Mouse (Mus musculus) liver, embryonic 14.5 days (tissue): Measurements from ENCODE around the gene Gm26661. TPM values are rescaled to one million over a fixed set of nuclear protein-coding genes. Genes with fewer than 3 reads are reported as not detected.

Source experiments
- ATAC-seq: fragments of 200-750 bp; cut with Nextera tagmentation; 2 replicates; pipeline ENCODE4 v1.8.0; 2017; ENCODE audit warnings: moderate number of reproducible peaks, mild to moderate bottlenecking, moderate library complexity; ENCODE audit not compliant: insufficient read depth
- DNase-seq, 3 experiments: peaks; one replicate each; pipeline ENCODE4 v3.0.0-alpha.2; 2012 to 2013; ENCODE audit warnings: low read depth in 3 of 3, low spot score in 3 of 3
- H3K27ac ChIP-seq: fragments of 300-500 bp; sonication (generic); 2 replicates; pipeline ENCODE4 v1.5.1; 2014; ENCODE audit warnings: moderate library complexity, mild to moderate bottlenecking, control low read depth, inconsistent platforms
- H3K27me3 ChIP-seq: fragments of 300-500 bp; sonication (generic); 2 replicates; pipeline ENCODE4 v1.6.1; 2014; ENCODE audit warnings: mild to moderate bottlenecking, low read length, moderate library complexity; ENCODE audit not compliant: control insufficient read depth, insufficient read depth
- H3K36me3 ChIP-seq: fragments of 300-500 bp; sonication (generic); replicated peaks from 2 replicates; pipeline ENCODE4 v1.6.1; 2014; ENCODE audit warnings: low read depth; ENCODE audit not compliant: control insufficient read depth, insufficient read depth
- H3K4me1 ChIP-seq, 2 experiments: fragments of 200-500 bp in 1 of 2; fragments of 300-500 bp in 1 of 2; sonication (generic) in 1 of 2; replicated peaks; 2 replicates each; pipeline ENCODE4 v1.6.1; 2012 to 2014; ENCODE audit warnings: antibody characterized with exemption in 1 of 2, inconsistent platforms in 1 of 2, low read length in 1 of 2; ENCODE audit not compliant: control insufficient read depth in 2 of 2, insufficient read depth in 2 of 2
- H3K4me2 ChIP-seq: fragments of 300-500 bp; sonication (generic); 2 replicates; pipeline ENCODE4 v1.6.1; 2014; ENCODE audit warnings: low read depth, mild to moderate bottlenecking, control low read depth, moderate library complexity
- H3K4me3 ChIP-seq, 2 experiments: fragments of 200-500 bp in 1 of 2; fragments of 300-500 bp in 1 of 2; sonication (generic) in 1 of 2; 2 replicates each; pipeline ENCODE4 v1.5.1; 2012 to 2014; ENCODE audit warnings: low read depth in 2 of 2, low read length in 2 of 2, mild to moderate bottlenecking in 2 of 2, control low read depth in 1 of 2, inconsistent platforms in 1 of 2, moderate library complexity in 1 of 2; ENCODE audit not compliant: insufficient read depth in 1 of 2
- H3K9ac ChIP-seq: fragments of 300-500 bp; sonication (generic); replicated peaks from 2 replicates; pipeline ENCODE4 v1.6.1; 2014; ENCODE audit warnings: mild to moderate bottlenecking, control low read depth, moderate library complexity
- H3K9me3 ChIP-seq: fragments of 300-500 bp; sonication (generic); 2 replicates; pipeline ENCODE4 v1.6.1; 2016; ENCODE audit warnings: low read length, mixed read lengths; ENCODE audit not compliant: control insufficient read depth
- CTCF ChIP-seq: IDR thresholded peaks from 2 replicates; pipeline ENCODE4 v1.5.1; 2016; ENCODE audit warnings: antibody characterized with exemption, low read depth, control low read depth
- EP300 ChIP-seq: IDR thresholded peaks from 2 replicates; pipeline ENCODE4 v1.6.1; 2016; ENCODE audit warnings: antibody characterized with exemption, low read depth
- WGBS: fragments of 180-500 bp; shearing (Covaris S2); extraction: QIAGEN DNeasy Blood & Tissue Kit; methylation state at CpG from one replicate; pipeline ENCODE4 v1.1.7; 2014; ENCODE audit not compliant: insufficient replicate concordance; 5-methylcytosine and 5-hydroxymethylcytosine counted together
- polyA plus RNA-seq, 2 experiments: library from polyadenylated mRNA; depleted of rRNA in 1 of 2; stranded (reverse) in 1 of 2; unstranded in 1 of 2; fragments of >200 nt; fragmentation: Nextera tagmentation in 1 of 2; extraction: Ambion mirVana in 1 of 2; gene quantifications; 2 replicates each; pipeline versions ENCODE4 v1.2.1 to v1.2.3; 2012 to 2014

Gene Gm26661
- polyA plus RNA-seq, 2 experiments: not detected

GRCm38 (mm10) chr14:7829181-7829580 is 37.8 kb downstream of the Gm26661 start:
- no peak for TF ChIP-seq CTCF
- peaks cover 0 to 40% of the 10 kb centered on the region in 2 experiments; a peak in 2 of 4 replicates for H3K4me1 ChIP-seq
- no peaks in the 10 kb centered on the region for H3K9me3 ChIP-seq
- ATAC-seq (no peak), DNase-seq (no peak)
- WGBS: 69% methylated on average over 2 of the region's 2 CpGs
- H3K27ac ChIP-seq: no peak overlapping the region
- no peaks in the 10 kb centered on the region for H3K36me3 ChIP-seq
- no peak overlapping the region for H3K4me2 ChIP-seq
- H3K27me3 ChIP-seq: no peaks in the 10 kb centered on the region
- H3K9ac ChIP-seq: no peak overlapping the region
- no peak overlapping the region for H3K4me3 ChIP-seq

GRCm38 (mm10) chr14:7831770-7832439 is 40.5 kb downstream of the Gm26661 start:
- 45% methylated on average over 1 of the region's 1 CpGs for WGBS
- Histone ChIP-seq H3K4me2 (no peak overlapping the region), H3K4me3 (no peak overlapping the region), H3K4me1 (peaks cover 0 to 17% of the 10 kb centered on the region in 2 experiments; a peak in 2 of 4 replicates), H3K9ac (no peak overlapping the region), H3K27ac (no peak overlapping the region), H3K9me3 (no peaks in the 10 kb centered on the region), H3K36me3 (no peaks in the 10 kb centered on the region), H3K27me3 (no peaks in the 10 kb centered on the region)
- ATAC-seq (no peak), DNase-seq (no peak)
- TF ChIP-seq CTCF (no peak), EP300 (no peak)

- Histone ChIP-seq H3K27me3 (no peaks in the 10 kb centered on the region), H3K27ac (no peak overlapping the region), H3K9me3 (no peaks in the 10 kb centered on the region), H3K4me2 (no peak overlapping the region), H3K9ac (no peak overlapping the region), H3K4me1 (peaks cover 0 to 16% of the 10 kb centered on the region in 2 experiments; a peak in 2 of 4 replicates), H3K4me3 (no peak overlapping the region), H3K36me3 (no peaks in the 10 kb centered on the region)
- WGBS: 70% methylated on average over 5 of the region's 5 CpGs
- TF ChIP-seq CTCF (no peak), EP300 (no peak)
- DNase-seq (no peak), ATAC-seq (no peak)
Observed at GRCm38 (mm10) chr14:7832440-7832783, 41.0 kb downstream of the Gm26661 start.

- H3K9me3 ChIP-seq: no peaks in the 10 kb centered on the region
- no peaks in the 10 kb centered on the region for H3K27me3 ChIP-seq
- H3K9ac ChIP-seq: no peak overlapping the region
- no peak overlapping the region for H3K4me3 ChIP-seq
- WGBS: 38% methylated on average over 4 of the region's 4 CpGs
- peaks cover 0 to 16% of the 10 kb centered on the region in 2 experiments; a peak in 2 of 4 replicates for H3K4me1 ChIP-seq
- ATAC-seq (no peak), DNase-seq (no peak)
- H3K27ac ChIP-seq: no peak overlapping the region
- no peaks in the 10 kb centered on the region for H3K36me3 ChIP-seq
- no peak overlapping the region for H3K4me2 ChIP-seq
- no peak for TF ChIP-seq EP300
- no peak for TF ChIP-seq CTCF
Observed at GRCm38 (mm10) chr14:7833458-7833857, 42.1 kb downstream of the Gm26661 start.

DNA sequence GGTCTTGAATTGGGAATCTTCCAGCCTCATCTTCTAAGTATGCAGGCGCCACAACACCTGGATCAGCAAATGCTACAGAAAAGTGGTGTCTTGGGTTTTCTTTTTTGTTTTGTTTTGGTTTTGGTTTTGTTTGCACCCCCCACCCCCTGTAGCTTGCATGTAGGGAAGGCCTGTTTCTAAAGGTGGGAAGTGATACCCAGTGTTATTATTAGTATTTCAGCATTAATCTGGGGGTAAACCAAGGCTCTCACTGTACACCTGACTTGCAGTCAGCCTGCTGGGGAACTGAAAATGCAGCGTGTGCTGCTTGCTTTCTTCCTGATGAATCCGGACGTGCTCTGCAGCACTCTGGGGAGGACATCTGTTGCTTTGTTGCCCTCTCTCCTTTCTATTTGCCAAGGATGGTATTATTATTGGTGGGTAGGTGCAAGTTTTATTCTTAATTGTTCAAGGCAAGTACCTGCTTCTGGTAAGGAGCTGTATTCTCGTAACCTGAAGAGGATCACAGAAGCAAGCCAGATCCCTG is 47.2 kb downstream of the Gm26661 start:
- WGBS: 64% methylated on average over 5 of the region's 5 CpGs
- Histone ChIP-seq H3K27me3 (no peaks in the 10 kb centered on the region), H3K9me3 (no peaks in the 10 kb centered on the region), H3K27ac (no peak overlapping the region), H3K4me1 (peaks cover 0 to 3% of the 10 kb centered on the region in 2 experiments; a peak in 1 of 4 replicates), H3K4me3 (no peak overlapping the region), H3K36me3 (no peaks in the 10 kb centered on the region), H3K9ac (no peak overlapping the region), H3K4me2 (no peak overlapping the region)
- DNase-seq: no peak
- no peak for ATAC-seq
- TF ChIP-seq EP300: no peak
- TF ChIP-seq CTCF: no peak
